Mouse (Mus musculus) E14TG2a.4 (cell line): ENCODE data around the gene Plcd3.
A peak's percentile ranks its signal among the peaks of the same experiment; 100 is the strongest.

Source experiments
- H3K27me3 ChIP-seq: 2 replicates; pipeline ENCODE4 v1.6.1; 2014; ENCODE audit warnings: low read length, control low read depth; ENCODE audit not compliant: insufficient read depth
- H3K36me3 ChIP-seq: 2 replicates; pipeline ENCODE4 v1.6.1; 2014; ENCODE audit warnings: low read length, control low read depth; ENCODE audit not compliant: insufficient read depth
- H3K4me1 ChIP-seq: replicated peaks from 2 replicates; pipeline ENCODE4 v1.6.1; 2014; ENCODE audit warnings: low read depth, low read length, control low read depth
- H3K4me3 ChIP-seq: replicated peaks from 2 replicates; pipeline ENCODE4 v1.5.1; 2014; ENCODE audit warnings: mild to moderate bottlenecking, low read length
- H3K9me3 ChIP-seq: 2 replicates; pipeline ENCODE4 v1.6.1; 2014; ENCODE audit warnings: low read length, control low read depth
- CTCF ChIP-seq: conservative IDR thresholded peaks from 2 replicates; pipeline ENCODE4 v1.5.1; 2014; ENCODE audit warnings: low read length
- NANOG ChIP-seq: IDR thresholded peaks from 2 replicates; pipeline ENCODE4 v1.6.1; 2014; ENCODE audit warnings: borderline replicate concordance, low read length, mixed read lengths
- POU5F1 ChIP-seq: IDR thresholded peaks from 2 replicates; pipeline ENCODE4 v1.6.1; 2014; ENCODE audit warnings: low read length, borderline replicate concordance

Gene Plcd3

GRCm38 (mm10) chr11:103114270-103114943 lies 12.9 kb upstream of the Plcd3 start:
- TF ChIP-seq POU5F1, result no peak
- peak overlapping the region; percentile 89 for H3K4me3 ChIP-seq
- H3K9me3 ChIP-seq, result no peaks in the 10 kb centered on the region
- no peaks in the 10 kb centered on the region for H3K27me3 ChIP-seq
- peaks cover 67% of the 10 kb centered on the region for H3K4me1 ChIP-seq
- peaks cover 39% of the 10 kb centered on the region for H3K36me3 ChIP-seq

GRCm38 (mm10) chr11:103113771-103114170 lies 12.3 kb upstream of the Plcd3 start:
- Histone ChIP-seq H3K4me1 (peaks cover 68% of the 10 kb centered on the region), H3K9me3 (no peaks in the 10 kb centered on the region), H3K36me3 (peaks cover 42% of the 10 kb centered on the region), H3K4me3 (peak overlapping the region; percentile 89), H3K27me3 (no peaks in the 10 kb centered on the region)
- no peak for TF ChIP-seq POU5F1
- TF ChIP-seq NANOG, result no peak
- no peak for TF ChIP-seq CTCF

- Histone ChIP-seq H3K9me3 (no peaks in the 10 kb centered on the region), H3K27me3 (no peaks in the 10 kb centered on the region), H3K36me3 (peaks cover 39% of the 10 kb centered on the region), H3K4me3 (peak overlapping the region; percentile 89), H3K4me1 (peaks cover 60% of the 10 kb centered on the region)
- no peak for TF ChIP-seq POU5F1
- TF ChIP-seq CTCF, result no peak
- TF ChIP-seq NANOG, result no peak
Measured at GRCm38 (mm10) chr11:103113005-103113404, 11.5 kb upstream of the Plcd3 start.

- Histone ChIP-seq H3K4me1 (peaks cover 59% of the 10 kb centered on the region), H3K9me3 (no peaks in the 10 kb centered on the region), H3K27me3 (no peaks in the 10 kb centered on the region), H3K4me3 (peak overlapping the region; percentile 89), H3K36me3 (peaks cover 37% of the 10 kb centered on the region)
- TF ChIP-seq CTCF, result no peak
- TF ChIP-seq NANOG, result peak; percentile 81
Measured at GRCm38 (mm10) chr11:103112552-103112912, 11.1 kb upstream of the Plcd3 start.

GRCm38 (mm10) chr11:103111881-103112551 lies 10.6 kb upstream of the Plcd3 start:
- TF ChIP-seq NANOG (no peak), CTCF (no peak), POU5F1 (no peak)
- peak overlapping the region; percentile 89 for H3K4me3 ChIP-seq
- H3K4me1 ChIP-seq, result peaks cover 63% of the 10 kb centered on the region

GRCm38 (mm10) chr11:103111301-103111700 lies 9.8 kb upstream of the Plcd3 start:
- no peaks in the 10 kb centered on the region for H3K9me3 ChIP-seq
- peak overlapping the region; percentile 89 for H3K4me3 ChIP-seq
- H3K4me1 ChIP-seq, result peaks cover 63% of the 10 kb centered on the region
- H3K36me3 ChIP-seq, result peaks cover 34% of the 10 kb centered on the region
- no peaks in the 10 kb centered on the region for H3K27me3 ChIP-seq
- TF ChIP-seq POU5F1 (no peak), NANOG (no peak)

More at GRCm38 (mm10) chr11:103111881-103112551, 10.6 kb upstream of the Plcd3 start:
- Histone ChIP-seq H3K36me3 (peaks cover 33% of the 10 kb centered on the region), H3K27me3 (no peaks in the 10 kb centered on the region), H3K9me3 (no peaks in the 10 kb centered on the region)

GRCm38 (mm10) chr11:103106386-103106785 lies 4.9 kb upstream of the Plcd3 start:
- H3K4me1 ChIP-seq, result peaks cover 78% of the 10 kb centered on the region
- H3K4me3 ChIP-seq, result 0 out of 2 replicates have a peak overlapping the region, but pooled peaks have one; percentile 10
- H3K36me3 ChIP-seq, result peaks cover 37% of the 10 kb centered on the region
- H3K9me3 ChIP-seq, result no peaks in the 10 kb centered on the region
- TF ChIP-seq NANOG, result no peak
- no peak for TF ChIP-seq CTCF
- no peak for TF ChIP-seq POU5F1
- peaks cover 18% of the 10 kb centered on the region for H3K27me3 ChIP-seq

- no peaks in the 10 kb centered on the region for H3K9me3 ChIP-seq
Measured at GRCm38 (mm10) chr11:103105810-103106209, 4.4 kb upstream of the Plcd3 start.

More at GRCm38 (mm10) chr11:103105810-103106209, 4.4 kb upstream of the Plcd3 start:
- Histone ChIP-seq H3K4me3 (0 out of 2 replicates have a peak overlapping the region, but pooled peaks have one; percentile 3), H3K4me1 (peaks cover 77% of the 10 kb centered on the region), H3K36me3 (peaks cover 37% of the 10 kb centered on the region), H3K27me3 (peaks cover 23% of the 10 kb centered on the region)
- TF ChIP-seq NANOG (no peak), CTCF (no peak), POU5F1 (no peak)
